Mouse (Mus musculus) macrophage (primary cell): Measurements from ENCODE around the gene Fbn1. TPM values are rescaled to one million over a fixed set of nuclear protein-coding genes. Genes with fewer than 3 reads are reported as not detected.

Experiments used
- H3K27ac ChIP-seq: fragments of 350-480 bp; formaldehyde crosslinking; 2 replicates; pipeline ENCODE4 v1.9.0; 2021
- H3K36me3 ChIP-seq: fragments of 350-480 bp; formaldehyde crosslinking; 2 replicates; pipeline ENCODE4 v1.9.0; 2021; ENCODE audit errors: inconsistent target
- H3K4me3 ChIP-seq: fragments of 350-480 bp; formaldehyde crosslinking; 2 replicates; pipeline ENCODE4 v1.9.0; 2021; ENCODE audit errors: inconsistent target
- H3K79me2 ChIP-seq: fragments of 350-480 bp; formaldehyde crosslinking; 2 replicates; pipeline ENCODE4 v1.9.0; 2021; ENCODE audit errors: inconsistent target
- WGBS: methylation state at CpG from one replicate; pipeline ENCODE4 v1.1.7; 2026; ENCODE audit warnings: inconsistent platforms; ENCODE audit not compliant: missing documents; 5-methylcytosine and 5-hydroxymethylcytosine counted together
- polyA plus RNA-seq: library from polyadenylated mRNA; stranded (reverse); fragments of 250-400 nt; gene quantifications from 3 replicates; pipeline ENCODE4 v1.2.4, GENCODE M21; 2018; ENCODE audit warnings: inconsistent platforms

The Fbn1 gene
- polyA plus RNA-seq, 1 experiment from 2014 or later: 0.04 TPM

GRCm38 (mm10) chr2:125404509-125405105, 103.2 kb downstream of the Fbn1 start:
- H3K27ac ChIP-seq: no peak overlapping the region
- no peaks in the 10 kb centered on the region for H3K36me3 ChIP-seq
- H3K79me2 ChIP-seq: no peaks in the 10 kb centered on the region
- no peak overlapping the region for H3K4me3 ChIP-seq
- 68% methylated on average over 4 of the region's 4 CpGs for WGBS

- no peaks in the 10 kb centered on the region for H3K36me3 ChIP-seq
- H3K4me3 ChIP-seq: no peak overlapping the region
- no peak overlapping the region for H3K27ac ChIP-seq
- no peaks in the 10 kb centered on the region for H3K79me2 ChIP-seq
- WGBS: 93% methylated on average over 1 of the region's 1 CpGs
Observed at GRCm38 (mm10) chr2:125402276-125402675, 105.5 kb downstream of the Fbn1 start.

- H3K4me3 ChIP-seq: no peak overlapping the region
- WGBS: 100% methylated on average over 3 of the region's 3 CpGs
- no peaks in the 10 kb centered on the region for H3K79me2 ChIP-seq
Observed at GRCm38 (mm10) chr2:125400121-125400520, 107.7 kb downstream of the Fbn1 start.

GRCm38 (mm10) chr2:125397796-125398195, 110.0 kb downstream of the Fbn1 start:
- Histone ChIP-seq H3K36me3 (no peaks in the 10 kb centered on the region), H3K27ac (no peak overlapping the region), H3K79me2 (no peaks in the 10 kb centered on the region), H3K4me3 (no peak overlapping the region)
- WGBS: 89% methylated on average over 7 of the region's 7 CpGs

More at GRCm38 (mm10) chr2:125400121-125400520, 107.7 kb downstream of the Fbn1 start:
- Histone ChIP-seq H3K27ac (no peak overlapping the region), H3K36me3 (no peaks in the 10 kb centered on the region)

DNA sequence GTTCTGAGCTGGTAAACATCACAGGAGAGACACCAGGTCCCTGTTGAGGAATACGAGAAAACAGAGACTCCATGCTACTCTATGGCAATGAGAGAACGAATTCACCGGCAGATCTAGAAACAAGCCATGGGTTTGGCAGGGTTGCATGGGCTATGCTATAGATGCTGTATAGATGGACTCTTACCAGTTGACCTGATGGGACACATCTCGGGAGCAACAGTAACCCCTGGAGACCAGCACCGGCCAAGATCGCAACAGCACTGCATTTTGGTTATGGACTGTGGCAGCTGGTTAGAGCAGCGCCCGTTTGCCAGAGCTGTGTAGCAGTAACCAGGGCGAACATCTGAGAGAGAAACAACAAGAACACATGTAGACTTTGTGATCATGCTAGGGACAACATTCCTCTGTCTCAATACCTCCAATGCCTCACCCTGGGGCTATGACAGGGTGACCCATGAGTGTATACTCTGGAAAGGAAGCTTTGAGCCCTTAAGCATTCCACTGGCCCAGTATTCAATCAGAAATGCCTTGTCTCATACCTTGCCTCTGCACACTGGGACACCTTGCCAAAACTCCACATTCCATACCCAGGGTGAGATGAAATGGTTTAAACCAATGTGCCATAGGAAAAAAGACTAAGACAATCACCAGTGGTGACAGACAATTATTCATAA, 113.2 kb downstream of the Fbn1 start:
- Histone ChIP-seq H3K36me3 (no peaks in the 10 kb centered on the region), H3K4me3 (no peak overlapping the region)
- WGBS: 96% methylated on average over 9 of the region's 9 CpGs

GRCm38 (mm10) chr2:125391582-125391981, 116.2 kb downstream of the Fbn1 start:
- WGBS: 90% methylated on average over 6 of the region's 6 CpGs
- no peak overlapping the region for H3K4me3 ChIP-seq
- H3K79me2 ChIP-seq: no peaks in the 10 kb centered on the region
- H3K27ac ChIP-seq: no peak overlapping the region
- no peaks in the 10 kb centered on the region for H3K36me3 ChIP-seq

More for the DNA sequence above, 113.2 kb downstream of the Fbn1 start:
- H3K79me2 ChIP-seq: no peaks in the 10 kb centered on the region
- no peak overlapping the region for H3K27ac ChIP-seq

- no peaks in the 10 kb centered on the region for H3K79me2 ChIP-seq
- H3K27ac ChIP-seq: no peak overlapping the region
- H3K4me3 ChIP-seq: no peak overlapping the region
- H3K36me3 ChIP-seq: no peaks in the 10 kb centered on the region
- 82% methylated on average over 10 of the region's 10 CpGs for WGBS
Observed at GRCm38 (mm10) chr2:125389796-125390195, 118.0 kb downstream of the Fbn1 start.

DNA sequence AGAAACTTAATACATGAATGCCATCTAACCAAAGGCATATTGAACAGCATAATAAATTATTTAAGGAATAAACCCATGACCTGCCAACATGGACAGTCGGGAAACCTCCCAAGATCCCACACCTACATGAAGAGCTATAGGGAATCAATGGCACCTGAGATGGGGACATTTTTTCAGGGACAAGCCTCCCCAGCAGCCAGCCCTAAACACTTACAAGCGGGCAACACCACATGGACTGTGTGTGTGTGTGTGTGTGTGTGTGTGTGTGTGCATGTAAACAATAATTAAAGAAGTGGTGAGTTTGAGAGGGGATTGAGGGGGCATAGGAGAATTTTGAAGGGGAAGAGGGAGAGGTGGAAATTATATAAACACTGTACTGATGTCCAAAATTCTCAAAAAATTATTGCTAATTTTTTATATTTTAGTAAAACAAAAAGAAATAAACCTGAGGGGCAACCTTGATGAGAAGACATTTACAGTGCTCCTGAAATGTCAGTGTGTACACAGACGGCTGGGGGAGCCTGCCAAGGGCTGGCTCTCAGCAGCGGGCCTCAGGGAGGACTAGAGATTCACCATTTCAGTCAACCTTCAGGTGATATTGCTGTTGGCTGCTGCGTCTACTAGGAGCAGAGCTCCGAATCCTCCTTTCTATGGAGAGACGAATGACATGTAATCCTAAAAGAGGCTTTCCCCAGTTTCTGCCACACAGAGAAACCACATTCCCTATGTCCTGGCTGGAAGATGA, 121.4 kb downstream of the Fbn1 start:
- H3K79me2 ChIP-seq: no peaks in the 10 kb centered on the region
- no peak overlapping the region for H3K27ac ChIP-seq
- no peaks in the 10 kb centered on the region for H3K36me3 ChIP-seq
- H3K4me3 ChIP-seq: no peak overlapping the region
- 96% methylated on average over 7 of the region's 7 CpGs for WGBS

DNA sequence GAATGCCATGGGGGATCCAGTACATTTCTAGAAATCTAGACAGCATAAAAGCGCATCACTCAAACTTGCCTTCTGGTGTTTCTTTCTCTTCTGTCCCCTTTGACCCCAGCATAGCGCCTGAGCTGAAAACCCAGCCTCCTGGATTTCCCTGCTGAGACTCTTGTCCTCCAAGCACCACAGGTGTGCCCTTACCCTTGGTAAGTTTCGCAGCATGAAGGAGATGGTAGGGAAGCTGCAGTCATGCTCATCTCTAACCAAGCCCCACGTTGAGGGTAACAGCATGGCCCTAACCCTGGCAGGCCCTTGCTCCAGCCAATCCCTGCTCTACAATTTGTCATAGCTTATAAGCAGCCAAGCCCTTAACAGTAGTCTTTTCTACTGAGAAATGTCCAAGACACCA, 122.9 kb downstream of the Fbn1 start:
- Histone ChIP-seq H3K79me2 (no peaks in the 10 kb centered on the region), H3K27ac (no peak overlapping the region), H3K36me3 (no peaks in the 10 kb centered on the region), H3K4me3 (no peak overlapping the region)
- WGBS: 91% methylated on average over 4 of the region's 4 CpGs

- Histone ChIP-seq H3K79me2 (no peaks in the 10 kb centered on the region), H3K27ac (no peak overlapping the region), H3K36me3 (no peaks in the 10 kb centered on the region), H3K4me3 (no peak overlapping the region)
- 90% methylated on average over 6 of the region's 6 CpGs for WGBS
Observed at GRCm38 (mm10) chr2:125384415-125384814, 123.4 kb downstream of the Fbn1 start.

GRCm38 (mm10) chr2:125383273-125383641, 124.5 kb downstream of the Fbn1 start:
- no peaks in the 10 kb centered on the region for H3K79me2 ChIP-seq
- no peak overlapping the region for H3K27ac ChIP-seq
- H3K36me3 ChIP-seq: no peaks in the 10 kb centered on the region
- H3K4me3 ChIP-seq: no peak overlapping the region
- WGBS: 94% methylated on average over 7 of the region's 7 CpGs

DNA sequence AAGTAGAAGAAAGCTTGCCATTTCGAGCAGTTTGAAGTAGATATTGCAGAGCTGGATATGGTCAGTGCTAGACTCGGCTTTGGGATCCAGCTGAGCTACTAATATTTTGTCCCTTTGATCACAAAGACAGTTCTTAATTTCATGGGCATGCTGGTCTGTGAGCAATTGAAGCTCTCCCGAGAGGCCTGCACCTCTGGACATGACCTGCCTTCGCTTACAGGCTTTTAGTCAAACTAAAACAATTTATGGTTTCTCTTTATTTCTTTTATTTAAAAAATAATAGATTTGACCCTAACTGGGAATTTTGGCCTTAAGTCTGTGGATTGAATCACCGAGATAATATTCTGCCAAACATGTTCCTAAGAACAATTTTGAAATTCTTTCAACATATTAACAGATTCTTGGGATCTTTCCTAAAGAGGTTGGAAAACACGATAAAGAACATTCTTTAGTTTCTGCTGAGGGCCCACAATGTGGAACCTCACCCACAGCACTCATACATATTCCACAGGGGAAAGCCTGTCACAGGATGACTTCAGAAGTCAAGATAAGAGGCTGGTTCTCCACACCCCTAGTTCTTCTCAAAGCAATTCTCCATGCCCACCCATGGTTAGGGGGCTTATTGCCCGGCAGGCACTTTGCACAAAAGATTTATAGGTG, 125.0 kb downstream of the Fbn1 start:
- Histone ChIP-seq H3K36me3 (no peaks in the 10 kb centered on the region), H3K79me2 (no peaks in the 10 kb centered on the region), H3K27ac (no peak overlapping the region), H3K4me3 (no peak overlapping the region)
- 74% methylated on average over 7 of the region's 7 CpGs for WGBS

- no peaks in the 10 kb centered on the region for H3K36me3 ChIP-seq
- 83% methylated on average over 1 of the region's 2 CpGs for WGBS
- H3K4me3 ChIP-seq: no peak overlapping the region
- H3K27ac ChIP-seq: no peak overlapping the region
- H3K79me2 ChIP-seq: no peaks in the 10 kb centered on the region
Observed at GRCm38 (mm10) chr2:125380086-125380485, 127.7 kb downstream of the Fbn1 start.

- Histone ChIP-seq H3K4me3 (no peak overlapping the region), H3K27ac (no peak overlapping the region), H3K79me2 (no peaks in the 10 kb centered on the region), H3K36me3 (no peaks in the 10 kb centered on the region)
- WGBS: 96% methylated on average over 2 of the region's 2 CpGs
Observed at GRCm38 (mm10) chr2:125379206-125379605, 128.6 kb downstream of the Fbn1 start.

- Histone ChIP-seq H3K36me3 (no peaks in the 10 kb centered on the region), H3K27ac (no peak overlapping the region), H3K79me2 (no peaks in the 10 kb centered on the region), H3K4me3 (no peak overlapping the region)
- WGBS: 99% methylated on average over 5 of the region's 5 CpGs
Observed at GRCm38 (mm10) chr2:125375926-125376325, 131.9 kb downstream of the Fbn1 start.
